Mouse (Mus musculus): ENCODE data around the gene Olfr48.

- TF ChIP-seq MAX (IDR thresholded peaks at IDR 0.05; ENCODE audit: low read length) (no peak), JUND (conservative IDR thresholded peaks at IDR 0.05; ENCODE audit: low read depth, low read length) (no peak), HCFC1 (IDR thresholded peaks at IDR 0.05; ENCODE audit: low read depth, low read length) (no peak), CTCF (conservative IDR thresholded peaks at IDR 0.05 in 1 of 2, IDR thresholded peaks at IDR 0.05 in 1 of 2; ENCODE audit: low read depth in 2 of 2, low read length in 2 of 2) (no peak)
Measured at GRCm38 (mm10) chr2:89820216-89820615, 27.8 kb downstream of the Olfr48 start.
